Mouse (Mus musculus): ENCODE measurements around the gene Natd1. TPM values are rescaled to one million over a fixed set of nuclear protein-coding genes. Genes with fewer than 3 reads are reported as not detected.
A peak's percentile ranks its signal among the peaks of the same experiment; 100 is the strongest.
"Not testable (repeated sequence)": the region's sequence is repeated elsewhere in the genome, so short reads cannot be mapped to it uniquely, and the experiment has no call there.

Gene Natd1
- total RNA-seq, 2 experiments from 2014 or later = 18.1 to 24.2 TPM

DNA sequence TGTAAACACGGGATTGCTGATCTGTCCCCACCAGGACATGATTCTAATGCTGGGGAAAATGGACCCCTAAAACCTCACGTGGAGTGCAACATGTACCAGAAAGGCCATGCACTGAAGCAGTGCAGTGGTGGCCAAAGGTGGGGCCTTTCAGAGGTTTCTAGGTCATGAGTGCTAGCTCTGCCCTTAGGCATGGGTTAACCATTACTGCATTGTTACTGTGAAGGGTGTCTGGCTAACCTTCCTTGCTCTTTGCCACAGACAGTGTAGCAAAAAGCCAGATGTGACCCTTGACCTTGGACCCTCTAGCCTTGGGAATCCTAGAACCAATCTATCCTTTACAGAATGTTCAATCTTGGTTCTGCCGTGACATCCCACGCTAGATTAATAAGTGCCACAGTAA is 12.1 kb downstream of the Natd1 start:
- DNase-seq = no peak
- intact Hi-C loops (cut with DNase I) = no loop called here

DNA sequence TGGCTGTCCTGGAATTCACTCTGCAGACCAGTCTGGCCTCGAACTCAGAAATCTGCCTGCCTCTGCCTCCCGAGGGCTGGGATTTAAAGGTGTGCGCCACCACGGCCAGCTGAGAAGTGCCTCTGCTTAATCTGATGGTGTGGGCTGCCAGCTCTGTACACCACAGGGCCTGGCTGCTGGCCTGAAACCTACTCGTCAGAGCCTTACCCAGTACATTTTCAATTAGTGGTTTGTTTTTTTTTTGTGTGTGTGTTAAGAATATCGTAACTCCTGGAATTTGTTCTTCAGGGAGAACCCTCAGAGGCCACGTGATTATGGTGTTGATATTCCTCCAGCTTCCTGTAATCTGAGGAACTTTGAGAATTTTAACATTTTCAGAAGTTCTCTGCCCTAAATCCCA is 12.5 kb downstream of the Natd1 start:
- no peak for DNase-seq
- intact Hi-C loops (cut with DNase I) = no loop called here

DNA sequence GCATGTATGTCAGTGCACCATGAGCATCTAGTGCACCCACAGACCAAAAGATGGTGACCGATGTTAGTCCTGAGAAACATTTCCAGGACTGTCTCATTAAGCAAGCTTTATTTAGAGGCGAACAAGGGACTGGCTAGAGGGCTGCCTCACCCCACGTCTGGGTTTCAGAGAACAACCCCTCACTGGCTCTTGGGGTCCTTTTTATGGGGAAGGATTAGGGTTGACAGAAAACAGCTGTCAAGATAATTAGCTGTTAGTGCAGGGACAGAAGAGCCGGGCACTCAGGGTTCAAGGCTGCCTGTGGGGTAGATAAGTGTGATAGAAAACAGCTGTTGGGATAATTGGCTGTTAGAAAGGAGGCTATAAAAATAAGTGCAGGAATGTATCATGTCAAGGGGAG is 18.6 kb downstream of the Natd1 start:
- intact Hi-C loops (cut with DNase I) = no loop called here
- DNase-seq = no peak

DNA sequence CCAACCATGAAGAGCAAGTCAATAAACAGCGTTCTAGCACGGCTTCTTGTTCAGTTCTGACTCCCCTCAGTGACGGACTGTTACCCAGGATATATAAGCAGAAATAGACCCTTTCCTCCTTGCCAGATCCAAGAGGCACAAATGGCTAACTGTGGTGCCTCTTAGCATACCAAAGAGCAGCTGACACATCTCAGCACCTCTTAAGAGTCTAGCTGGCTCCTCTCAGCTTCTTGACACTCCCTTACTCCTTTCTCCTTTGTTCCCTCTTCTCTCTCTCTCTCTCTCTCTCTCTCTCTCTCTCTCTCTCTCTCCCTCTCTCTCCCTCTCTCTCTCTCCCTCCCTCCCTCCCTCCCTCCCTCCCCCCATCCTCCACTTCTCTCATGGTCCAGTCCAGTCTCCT is 23.8 kb downstream of the Natd1 start:
- intact Hi-C loops (cut with DNase I) = no loop called here
- DNase-seq = no peak

DNA sequence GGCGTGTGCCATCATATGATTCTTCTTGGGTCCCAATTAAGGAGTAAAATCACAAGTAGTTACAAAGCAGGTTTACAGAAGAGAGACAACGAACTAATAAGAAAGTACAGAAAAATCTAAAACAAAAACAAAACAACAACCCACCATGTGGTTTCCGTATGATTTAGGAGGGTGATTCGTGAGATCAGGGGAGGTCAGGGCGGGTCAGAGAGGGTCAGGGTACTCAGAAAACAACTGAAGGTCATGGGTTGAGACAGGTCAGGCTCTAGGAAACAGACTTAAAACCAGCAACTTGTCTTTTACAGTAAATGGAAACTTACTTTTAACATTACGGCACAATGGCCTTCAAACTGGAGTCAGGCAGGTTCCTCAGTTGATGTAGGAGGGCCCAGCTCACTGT is 24.3 kb downstream of the Natd1 start:
- intact Hi-C loops (cut with DNase I) = no loop called here
- DNase-seq = no peak

DNA sequence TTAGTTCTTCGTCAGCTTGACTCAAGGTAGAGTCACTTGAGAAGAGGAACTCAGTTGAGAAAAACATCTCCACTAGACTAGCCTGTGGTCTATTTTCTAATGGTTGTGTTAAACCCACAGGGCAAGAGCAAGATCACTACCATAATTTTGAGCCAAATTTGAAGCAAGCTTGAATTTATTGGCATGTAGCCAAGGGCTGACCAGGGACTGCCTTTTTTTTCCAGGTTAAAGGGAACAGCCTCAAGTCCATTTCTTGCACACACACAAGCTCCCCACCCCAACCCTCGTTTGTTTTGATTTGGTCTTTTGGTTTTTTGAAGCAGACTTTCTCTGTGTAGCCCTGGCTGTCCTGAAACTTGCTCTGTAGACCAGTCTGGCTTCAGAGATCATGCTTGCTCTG is 24.7 kb downstream of the Natd1 start:
- DNase-seq = no peak
- intact Hi-C loops (cut with DNase I) = no loop called here

DNA sequence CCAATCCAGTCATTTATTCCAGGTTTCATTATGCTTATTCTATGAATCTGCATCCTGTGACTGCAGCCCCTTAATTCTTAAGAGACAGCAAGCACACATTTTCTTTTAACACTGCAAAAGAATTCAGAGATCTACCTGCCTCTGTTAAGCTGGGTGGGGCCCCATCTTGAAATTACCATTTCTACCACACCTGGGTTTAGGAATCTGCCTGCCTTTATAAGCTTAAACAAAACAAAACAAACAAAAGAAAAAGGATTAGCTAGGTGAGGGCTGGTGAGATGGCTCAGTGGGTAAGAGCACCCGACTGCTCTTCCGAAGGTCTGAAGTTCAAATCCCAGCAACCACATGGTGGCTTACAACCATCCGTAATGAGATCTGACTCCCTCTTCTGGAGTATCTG is 27.6 kb downstream of the Natd1 start:
- intact Hi-C loops (cut with DNase I); DNase-seq: not testable (repeated sequence)

DNA sequence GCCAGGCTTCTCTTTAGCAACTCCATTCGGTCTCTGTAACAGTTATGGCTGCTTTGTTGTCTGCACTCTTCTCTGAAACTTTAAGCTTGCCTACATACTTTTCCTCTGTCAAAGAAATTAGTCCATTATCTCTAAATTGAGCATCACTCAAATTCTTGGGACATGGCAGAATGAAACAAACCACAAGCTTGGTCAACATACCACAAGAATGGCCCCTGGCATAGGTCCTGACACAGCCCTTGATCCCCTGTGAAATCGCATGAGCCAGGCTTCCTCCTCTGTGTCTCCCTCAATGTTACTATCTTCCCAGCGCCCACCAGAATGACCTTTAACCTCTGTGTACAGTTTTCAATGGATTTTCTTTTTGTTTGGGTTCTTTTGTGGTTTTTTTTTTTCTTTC is 32.2 kb downstream of the Natd1 start:
- DNase-seq = no peak
- intact Hi-C loops (cut with DNase I) = no loop called here

DNA sequence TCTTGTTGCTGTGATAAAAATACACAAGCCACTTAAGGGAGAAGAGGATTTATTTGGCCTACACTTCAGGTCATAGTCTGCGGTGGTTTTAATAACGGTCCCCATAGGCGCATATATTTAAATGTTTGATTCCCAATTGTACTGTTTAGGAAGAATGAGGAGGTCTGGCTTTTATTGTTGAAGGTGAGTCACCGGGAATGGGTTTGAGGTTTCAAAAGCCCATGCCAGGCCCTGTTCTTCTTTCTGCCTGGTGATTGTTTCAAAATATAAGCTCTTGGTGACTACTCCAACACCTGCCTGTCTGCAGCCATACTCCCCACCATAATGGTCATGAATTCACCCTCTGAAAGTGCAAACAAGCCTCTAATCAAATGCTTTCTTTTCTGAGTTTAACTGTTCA is 34.0 kb downstream of the Natd1 start:
- DNase-seq = no peak
- intact Hi-C loops (cut with DNase I) = loop anchor here (2.0 kb wide), 1 partner anchor 32 kb away; no protein-coding TSS in a partner anchor

DNA sequence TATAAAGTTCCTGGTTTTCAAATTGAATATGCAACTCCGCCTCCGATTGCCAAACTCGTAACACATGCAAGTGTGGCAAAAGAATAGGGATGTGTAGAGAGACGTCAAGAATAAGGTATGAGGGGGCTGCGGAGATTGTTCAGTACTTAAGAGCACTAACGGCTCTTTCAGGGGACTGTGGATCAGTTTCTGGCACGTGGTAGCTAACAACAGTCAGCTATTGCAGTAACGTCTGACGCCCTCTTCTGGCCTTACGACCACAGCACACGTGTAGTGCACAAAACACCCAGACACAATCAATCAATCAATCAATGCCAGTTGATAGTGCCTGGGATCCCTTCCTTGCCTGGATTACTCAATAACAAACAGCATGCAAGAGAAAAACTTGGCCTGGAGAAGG is 35.1 kb downstream of the Natd1 start:
- peak; percentile 47 to 71 for DNase-seq
- intact Hi-C loops (cut with DNase I) = loop anchor here (2.0 to 5.0 kb wide), 3 partner anchors 47 to 182 kb away; partner anchors contain the start of genes Dhrs7b and Llgl1

DNA sequence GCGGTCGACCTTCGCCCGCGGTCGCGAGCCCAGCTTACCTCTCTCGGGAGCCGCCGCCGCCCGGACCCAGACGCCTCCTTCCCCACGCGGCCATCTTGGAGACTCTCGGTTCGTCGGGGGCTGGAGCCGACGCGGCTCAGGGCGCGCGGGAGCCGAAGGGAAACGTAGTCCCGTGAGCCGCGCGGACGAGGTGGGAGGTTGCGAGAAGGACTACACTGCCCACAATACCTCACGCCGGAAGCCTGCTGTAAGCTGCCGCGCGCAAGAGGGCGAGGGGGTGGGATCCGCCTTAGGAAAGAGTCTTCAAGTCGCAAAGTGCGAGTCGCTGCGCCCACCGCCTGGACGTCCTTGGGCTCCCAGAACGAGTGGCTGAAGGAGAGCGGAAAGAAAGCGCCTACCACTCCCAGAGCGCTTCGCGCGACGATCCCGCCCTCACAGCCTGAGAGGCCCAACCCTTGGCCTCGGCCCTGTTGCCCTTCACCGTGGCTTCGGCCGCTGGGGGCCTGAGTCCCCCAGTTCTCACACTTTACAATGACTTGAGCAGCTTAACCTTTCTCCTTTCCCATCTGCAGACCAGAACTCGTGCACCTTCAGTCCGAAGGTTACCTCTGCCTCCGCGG is 35.8 kb downstream of the Natd1 start, which contains the start of gene Tmem11:
Gene Tmem11 (minus strand): TSS at position 598 of the 620 bp plus-strand sequence.
- intact Hi-C loops (cut with DNase I) = loop anchor here (2.0 to 5.0 kb wide), 3 partner anchors 46 to 181 kb away; partner anchors contain the start of genes Dhrs7b and Llgl1
- DNase-seq = peak; percentile 96 to 97

DNA sequence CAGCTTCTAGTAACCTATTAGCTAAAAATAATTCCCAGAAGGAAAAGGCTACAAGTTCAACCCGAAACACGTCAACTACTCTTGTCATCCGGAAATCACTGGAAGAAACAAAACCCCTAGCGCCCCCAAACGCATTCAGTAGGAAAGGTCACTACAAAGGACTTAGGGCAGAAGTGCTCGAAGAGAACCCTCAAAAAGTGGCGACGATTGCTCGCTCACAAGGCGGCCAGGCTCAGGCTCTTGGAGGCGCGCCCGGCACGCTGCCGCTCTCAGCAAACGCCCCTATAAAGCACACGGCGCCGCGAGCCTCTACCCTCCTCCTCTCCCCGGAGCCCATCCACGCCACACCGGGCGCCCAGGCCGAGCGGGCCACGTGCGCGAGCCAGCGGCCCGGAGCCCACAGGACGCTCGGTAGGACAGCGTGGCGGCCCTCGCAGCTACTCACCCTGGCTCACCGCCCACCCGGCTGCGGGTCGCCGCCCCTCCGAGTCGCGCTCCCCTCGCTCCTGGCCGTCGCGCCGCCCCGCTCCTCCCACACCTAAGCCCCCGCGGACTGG is 36.4 kb downstream of the Natd1 start:
- intact Hi-C loops (cut with DNase I) = loop anchor here (2.0 to 5.0 kb wide), 3 partner anchors 46 to 181 kb away; partner anchors contain the start of genes Dhrs7b and Llgl1
- DNase-seq = peak; percentile 74 to 75

DNA sequence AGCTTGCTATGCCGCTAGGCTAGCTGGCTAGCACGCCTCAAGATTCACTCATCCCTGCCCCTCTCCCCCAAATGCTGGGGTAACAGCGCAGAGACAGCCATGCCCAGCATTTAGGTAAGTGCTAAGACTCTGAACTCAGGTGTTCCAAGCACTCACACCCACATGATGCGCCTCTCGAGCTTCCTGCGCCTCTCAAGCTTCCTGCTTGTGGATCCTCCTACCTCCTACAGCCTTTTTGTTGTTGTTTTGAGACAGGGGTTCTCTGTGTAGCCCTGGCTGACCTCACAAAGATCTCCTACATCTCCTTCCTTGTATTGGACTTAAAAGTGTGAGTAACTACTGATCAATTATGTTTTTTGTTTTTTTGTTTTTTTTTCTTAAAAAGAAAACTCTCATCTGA is 41.4 kb downstream of the Natd1 start:
- no peak for DNase-seq
- intact Hi-C loops (cut with DNase I) = no loop called here

DNA sequence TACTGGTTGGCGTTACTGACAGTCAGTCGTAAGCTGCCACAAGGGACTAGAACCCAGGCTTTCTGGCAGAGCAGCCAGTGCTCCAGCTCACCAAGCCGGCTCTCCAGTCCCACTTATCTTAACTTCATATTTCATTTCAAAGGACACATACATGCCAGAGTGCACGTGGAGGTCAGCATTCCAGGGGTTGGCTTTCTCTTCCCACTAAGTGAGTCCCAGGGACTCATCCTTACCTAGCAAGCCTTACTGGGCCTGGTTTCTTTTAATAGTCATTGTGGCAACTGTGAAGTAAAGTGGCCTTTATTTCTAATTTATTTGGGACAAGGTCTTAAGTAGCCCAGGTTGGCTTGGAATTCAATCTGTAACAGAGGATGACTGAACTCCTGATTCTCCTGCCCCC is 43.1 kb downstream of the Natd1 start:
- no peak for DNase-seq
- intact Hi-C loops (cut with DNase I) = no loop called here

DNA sequence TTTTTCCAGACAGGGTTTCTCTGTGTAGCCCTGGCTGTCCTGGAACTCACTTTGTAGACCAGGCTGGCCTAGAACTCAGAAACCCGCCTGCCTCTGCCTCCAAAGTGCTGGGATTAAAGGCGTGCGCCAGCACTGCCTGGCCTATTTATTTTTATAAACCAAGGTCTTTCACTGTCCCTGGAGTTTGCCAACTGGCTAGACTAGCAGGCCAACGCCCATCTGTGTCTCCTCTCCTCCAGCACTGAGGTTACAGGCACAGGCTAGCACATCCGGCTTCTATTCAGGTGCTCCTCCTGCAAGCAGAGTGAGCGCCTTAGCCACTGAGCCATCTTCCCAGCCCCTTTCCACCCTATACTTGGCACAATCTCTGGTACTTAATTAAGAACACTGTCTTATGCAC is 45.1 kb downstream of the Natd1 start:
- DNase-seq; intact Hi-C loops (cut with DNase I): not testable (repeated sequence)

DNA sequence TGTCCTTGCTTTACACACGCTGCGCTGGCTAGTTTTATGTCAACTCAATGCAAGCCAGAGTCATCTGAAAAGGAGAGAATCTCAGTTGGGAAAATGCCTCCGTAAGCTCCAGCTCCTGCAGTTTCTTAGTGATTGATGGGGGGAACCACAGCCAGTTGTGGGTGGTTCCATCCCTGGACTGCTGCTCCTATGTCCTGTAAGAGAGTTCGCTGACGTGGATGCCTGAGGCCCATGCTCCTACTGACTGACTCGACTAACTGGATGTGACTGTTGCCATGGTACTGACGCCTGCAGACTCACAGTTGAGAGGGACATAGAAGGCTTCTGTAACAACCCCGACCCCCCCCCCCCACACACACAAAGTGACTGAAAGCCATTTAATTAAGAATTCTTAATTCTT is 46.6 kb downstream of the Natd1 start:
- intact Hi-C loops (cut with DNase I) = no loop called here
- no peak for DNase-seq

DNA sequence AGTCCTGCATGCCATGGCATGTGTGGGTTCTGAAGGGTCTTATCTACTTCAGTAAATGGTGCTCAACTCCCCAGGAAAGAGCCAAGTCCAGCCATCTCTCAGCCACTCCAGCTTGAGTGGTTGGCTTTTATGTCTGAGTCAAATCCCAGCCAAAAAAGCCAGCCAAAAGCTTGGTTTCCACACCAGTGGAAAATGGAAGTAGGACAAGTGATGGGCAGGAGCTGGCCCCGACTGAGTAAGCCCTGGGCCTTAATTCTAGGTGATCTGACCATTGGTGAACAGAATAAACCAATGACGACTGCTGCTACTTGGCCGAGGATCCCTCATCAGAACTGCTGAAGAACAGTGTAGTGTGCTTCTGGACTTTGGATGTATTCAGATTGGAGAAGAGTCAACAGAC is 47.1 kb downstream of the Natd1 start:
- no peak for DNase-seq
- intact Hi-C loops (cut with DNase I) = no loop called here

DNA sequence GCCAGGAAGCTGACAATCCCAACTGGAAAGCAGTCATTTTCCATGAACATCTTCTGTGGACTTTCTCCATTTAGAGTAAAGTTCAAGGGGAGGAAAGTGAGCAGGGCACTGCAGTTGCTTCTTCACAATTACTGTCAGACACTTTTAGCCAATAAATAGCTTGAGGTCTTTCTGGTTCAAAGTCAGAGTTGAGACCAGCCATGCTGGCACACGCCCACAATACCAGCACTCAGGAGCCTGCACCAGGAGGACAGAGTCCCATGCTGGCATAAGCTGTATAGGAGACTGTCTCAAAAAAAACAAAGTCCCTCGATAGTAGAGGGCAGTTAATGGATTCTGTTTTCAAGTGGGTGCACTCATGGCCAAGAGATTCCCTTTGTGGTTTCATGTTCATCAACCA is 48.5 kb downstream of the Natd1 start:
- intact Hi-C loops (cut with DNase I) = no loop called here
- DNase-seq = no peak

DNA sequence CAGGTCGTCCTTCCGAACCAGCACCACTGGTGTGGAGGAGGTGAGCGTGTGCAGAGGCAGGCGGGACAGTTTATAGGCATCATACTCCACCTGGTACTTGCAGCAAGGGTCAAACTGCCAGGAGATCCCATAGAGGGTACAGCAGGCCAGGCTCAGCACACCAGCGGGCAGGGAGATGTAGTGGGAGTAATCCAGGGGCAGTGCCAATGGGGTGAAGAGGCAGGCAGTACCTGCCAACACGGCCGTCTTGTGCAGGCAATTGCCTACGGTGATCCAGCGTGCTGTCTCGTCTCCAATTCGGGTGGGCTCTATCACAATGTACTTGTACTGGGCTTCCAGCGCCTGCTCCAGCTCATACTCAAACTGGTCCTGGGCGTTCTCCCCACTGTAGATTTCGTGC is 49.6 kb downstream of the Natd1 start:
- peak; percentile 70 to 72 for DNase-seq
- intact Hi-C loops (cut with DNase I) = no loop called here

DNA sequence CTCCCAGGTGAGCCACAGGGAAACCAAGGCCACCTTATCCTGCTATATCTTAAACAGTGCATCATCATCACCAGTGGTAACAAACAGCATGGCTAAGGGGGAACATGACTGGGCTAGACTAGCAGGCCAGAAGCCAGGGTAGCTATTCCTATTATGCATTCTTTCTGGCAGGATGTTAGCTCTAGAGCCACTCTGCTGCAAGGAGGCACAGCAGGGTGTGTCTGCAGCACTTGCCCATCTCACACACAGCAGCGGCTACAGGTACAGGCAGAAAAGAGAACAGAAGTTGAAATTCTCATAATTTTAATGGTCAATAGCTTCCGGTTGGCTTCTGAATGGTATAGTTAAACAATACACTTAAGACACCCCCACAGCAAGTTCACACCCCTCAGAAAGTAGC is 50.4 kb downstream of the Natd1 start:
- no peak for DNase-seq
- intact Hi-C loops (cut with DNase I) = no loop called here

DNA sequence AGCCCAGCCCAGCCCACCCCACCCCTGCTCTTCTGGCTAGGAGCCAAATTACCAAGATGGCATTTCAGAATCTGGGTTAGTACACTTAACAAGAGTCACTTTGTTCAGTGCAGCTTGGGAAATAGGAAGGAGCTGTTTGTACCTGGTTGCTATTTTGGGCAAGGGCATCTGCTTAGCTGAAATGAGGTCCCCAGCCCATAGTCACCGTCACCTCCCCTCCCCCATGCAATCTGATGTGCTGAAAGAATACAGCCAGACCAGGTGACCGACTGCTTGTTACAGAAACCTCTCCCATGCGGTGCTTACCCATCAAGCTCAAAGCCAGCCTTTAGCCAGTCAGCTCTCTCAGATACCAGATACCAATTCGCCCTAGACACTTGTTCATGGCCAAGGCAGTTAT is 51.4 kb downstream of the Natd1 start:
- intact Hi-C loops (cut with DNase I) = no loop called here
- peak; percentile 40 to 62 for DNase-seq

DNA sequence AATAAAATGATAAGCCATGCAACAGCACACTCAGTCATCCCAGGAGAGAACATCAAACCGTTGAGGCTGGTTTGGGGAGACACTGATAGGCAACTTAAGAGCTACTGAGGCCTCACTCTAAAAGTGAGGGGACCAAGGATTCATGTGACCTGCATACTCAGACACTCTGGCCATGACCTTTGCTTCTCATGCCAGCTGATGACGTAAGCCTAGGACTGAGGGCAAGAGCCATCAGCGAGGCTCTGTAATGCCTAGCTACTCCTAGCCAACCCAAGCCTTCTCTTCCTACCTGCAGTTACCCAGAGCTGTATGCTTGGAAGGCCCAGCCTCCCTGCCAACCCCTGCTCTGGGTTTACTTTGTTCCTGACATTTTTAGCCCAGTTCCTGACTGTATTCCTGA is 52.6 kb downstream of the Natd1 start:
- no peak for DNase-seq
- intact Hi-C loops (cut with DNase I) = no loop called here

DNA sequence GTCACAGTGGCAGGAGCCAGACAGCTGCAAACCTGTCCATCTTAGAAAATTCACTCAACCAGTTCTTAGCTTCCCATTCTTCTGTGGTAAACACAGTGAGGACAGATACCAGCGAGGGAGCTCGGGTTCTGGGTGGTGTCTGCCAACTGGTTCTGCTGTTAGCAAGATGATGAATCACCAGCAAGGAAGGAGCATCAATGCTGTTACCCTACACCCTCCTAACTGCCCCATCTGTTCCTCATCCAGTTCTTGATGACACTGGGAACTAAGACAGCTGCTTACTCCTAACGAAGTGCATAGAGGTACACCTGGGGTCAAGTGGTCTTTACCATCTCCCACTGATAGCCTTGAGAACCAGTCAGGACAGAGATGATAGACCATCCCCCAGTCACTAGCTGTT is 58.0 kb downstream of the Natd1 start:
- no peak for DNase-seq
- intact Hi-C loops (cut with DNase I) = no loop called here
